Mouse (Mus musculus) gastrocnemius, postnatal 25 days (tissue): ENCODE data around the gene Cyp2c23. TPM values are rescaled to one million over a fixed set of nuclear protein-coding genes. Genes with fewer than 3 reads are reported as not detected.

Experiments
- DNase-seq: peaks from one replicate; pipeline ENCODE4 v3.0.0; 2022
- total RNA-seq, 2 experiments: library from RNA; stranded (reverse); gene quantifications; 1 replicate in 1 of 2; 2 replicates in 1 of 2; pipeline ENCODE4 v1.2.3; 2021

Cyp2c23 gene
- total RNA-seq, 2 experiments from 2014 or later, result not detected

- no peak for DNase-seq
Measured at GRCm38 (mm10) chr19:44024921-44025585, 4.0 kb downstream of the Cyp2c23 start.

- DNase-seq, result no peak
Measured at GRCm38 (mm10) chr19:44023066-44023465, 5.9 kb downstream of the Cyp2c23 start.

- peak; percentile 69 for DNase-seq
Measured at GRCm38 (mm10) chr19:44021502-44021901, 7.5 kb downstream of the Cyp2c23 start.

DNA sequence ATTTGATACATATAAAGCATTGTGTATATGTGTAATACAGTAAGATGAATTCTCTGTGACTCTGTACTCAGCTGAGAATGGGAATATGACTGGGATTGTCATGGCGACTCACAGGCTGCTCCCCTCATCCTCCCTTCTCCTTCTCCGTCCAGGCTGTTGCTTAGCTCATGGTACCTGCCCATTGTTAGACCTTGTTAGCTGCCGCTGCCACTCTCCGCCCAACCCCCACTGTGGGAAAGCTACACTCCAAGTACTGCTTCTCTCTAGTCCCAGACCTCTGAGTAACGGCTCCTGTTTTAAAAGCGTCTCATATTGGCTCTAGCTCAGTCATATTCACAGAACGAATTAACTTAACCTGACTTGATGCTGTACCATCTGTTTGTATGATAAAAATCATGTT is 9.3 kb downstream of the Cyp2c23 start:
- no peak for DNase-seq

GRCm38 (mm10) chr19:44013862-44014261 is 15.1 kb downstream of the Cyp2c23 start:
- no peak for DNase-seq

DNA sequence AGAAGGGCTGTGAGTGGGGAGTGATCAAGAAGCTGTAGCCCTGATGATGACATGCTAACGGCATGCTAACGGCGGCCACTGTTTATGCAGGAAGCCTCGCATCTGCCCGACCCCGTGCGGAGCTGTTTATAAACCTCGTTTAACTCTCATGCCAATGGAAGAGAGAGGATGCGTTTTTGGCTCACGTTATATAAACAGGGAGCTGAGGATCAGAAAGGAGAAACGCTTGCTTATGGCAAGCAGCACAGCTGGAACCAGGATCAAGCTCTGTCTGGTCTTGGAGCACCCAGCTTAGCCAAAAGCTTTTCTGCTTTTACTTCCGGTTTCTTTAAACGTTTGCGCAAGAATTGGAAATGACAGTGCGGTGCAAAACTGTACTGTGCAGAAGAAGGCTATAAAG is 20.2 kb downstream of the Cyp2c23 start:
- no peak for DNase-seq

DNA sequence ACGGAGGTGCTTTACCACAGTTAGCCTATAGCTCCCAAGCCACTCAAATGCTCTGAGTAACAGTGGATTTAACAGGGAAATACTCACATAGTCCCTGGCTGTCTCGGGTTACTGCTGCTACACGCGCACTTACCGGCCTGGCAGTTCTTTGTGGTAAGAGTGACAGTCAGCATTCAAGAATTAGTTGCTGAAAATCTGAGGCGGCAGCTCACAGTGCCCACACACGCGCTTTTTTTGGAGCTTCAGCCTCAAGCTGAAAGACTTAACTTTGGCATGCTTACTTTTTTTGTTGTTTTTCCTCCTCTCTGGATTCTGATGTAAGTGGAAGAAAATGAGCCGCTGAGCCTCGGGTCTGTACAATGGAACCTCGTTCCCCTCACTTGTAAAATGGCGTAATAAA is 21.8 kb downstream of the Cyp2c23 start:
- DNase-seq, result no peak

- DNase-seq, result no peak
Measured at GRCm38 (mm10) chr19:44005025-44005424, 24.0 kb downstream of the Cyp2c23 start.

- no peak for DNase-seq
Measured at GRCm38 (mm10) chr19:44004261-44004660, 24.7 kb downstream of the Cyp2c23 start.

GRCm38 (mm10) chr19:44000720-44001119 is 28.3 kb downstream of the Cyp2c23 start:
- DNase-seq, result no peak

GRCm38 (mm10) chr19:44000061-44000460 is 28.9 kb downstream of the Cyp2c23 start:
- DNase-seq, result no peak

GRCm38 (mm10) chr19:43998802-43999527 is 30.0 kb downstream of the Cyp2c23 start:
- no peak for DNase-seq

GRCm38 (mm10) chr19:43998101-43998500 is 30.9 kb downstream of the Cyp2c23 start:
- DNase-seq, result no peak

DNA sequence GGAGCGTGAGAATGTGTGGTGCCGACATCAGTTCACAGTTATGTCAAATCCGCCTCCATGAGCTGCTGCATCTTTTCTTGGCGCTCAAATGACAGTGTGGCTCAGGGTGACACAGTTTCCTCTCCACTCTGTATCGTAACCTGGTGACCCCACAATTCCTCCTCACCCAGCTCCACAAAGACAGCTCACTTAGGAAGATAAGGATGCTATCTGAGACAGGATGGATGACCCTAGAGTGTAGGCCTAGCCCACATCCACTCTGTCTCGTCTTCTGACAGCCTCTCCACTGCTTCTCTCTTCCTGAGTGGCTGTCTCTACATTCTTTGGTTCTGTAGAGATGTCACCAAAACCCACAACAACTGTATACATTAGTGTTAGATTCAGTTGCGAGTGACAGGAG is 33.6 kb downstream of the Cyp2c23 start:
- DNase-seq, result no peak

DNA sequence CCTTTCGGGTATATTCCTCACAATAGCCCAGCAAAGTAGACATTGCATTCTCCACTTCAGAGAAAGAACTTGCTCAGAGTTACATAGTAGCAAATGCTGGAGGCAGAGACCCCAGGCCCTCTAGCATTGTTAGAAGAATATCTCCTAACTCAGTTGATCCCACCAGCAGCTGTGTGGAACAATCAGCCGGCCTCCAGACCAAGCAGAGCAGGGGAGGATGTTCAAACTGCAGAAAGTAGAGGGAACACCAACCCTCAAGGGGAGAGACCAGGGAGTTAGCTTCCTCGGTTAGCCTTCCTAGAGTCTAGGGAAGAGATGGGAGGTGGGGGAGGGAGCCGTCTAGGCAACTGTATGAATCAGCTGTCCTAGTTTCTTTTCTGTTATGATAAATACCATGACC is 36.5 kb downstream of the Cyp2c23 start:
- DNase-seq, result no peak

DNA sequence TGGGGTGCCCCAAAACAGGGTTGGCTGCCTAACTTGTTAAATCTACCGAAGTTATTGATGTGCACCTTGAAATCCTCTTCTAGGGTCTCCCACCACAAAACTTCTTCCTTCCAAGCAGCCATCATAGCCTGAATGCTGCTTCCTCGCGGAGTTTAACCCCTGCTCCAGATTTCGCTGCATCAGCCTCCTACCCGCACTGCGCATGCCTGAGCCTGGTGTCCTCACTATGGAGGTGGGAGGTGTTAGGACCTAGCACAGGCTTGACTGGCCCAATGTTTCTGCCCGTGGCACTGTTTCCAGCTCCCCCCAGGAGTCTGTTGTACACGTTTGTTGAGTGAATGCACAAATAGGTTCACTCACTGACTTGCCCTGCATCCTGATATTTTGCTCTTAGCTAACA is 38.6 kb downstream of the Cyp2c23 start:
- no peak for DNase-seq

- no peak for DNase-seq
Measured at GRCm38 (mm10) chr19:43986069-43986794, 42.8 kb downstream of the Cyp2c23 start, which contains the start of gene Cpn1. Gene Cpn1, minus strand, starts transcription at chr19:43986556.

DNA sequence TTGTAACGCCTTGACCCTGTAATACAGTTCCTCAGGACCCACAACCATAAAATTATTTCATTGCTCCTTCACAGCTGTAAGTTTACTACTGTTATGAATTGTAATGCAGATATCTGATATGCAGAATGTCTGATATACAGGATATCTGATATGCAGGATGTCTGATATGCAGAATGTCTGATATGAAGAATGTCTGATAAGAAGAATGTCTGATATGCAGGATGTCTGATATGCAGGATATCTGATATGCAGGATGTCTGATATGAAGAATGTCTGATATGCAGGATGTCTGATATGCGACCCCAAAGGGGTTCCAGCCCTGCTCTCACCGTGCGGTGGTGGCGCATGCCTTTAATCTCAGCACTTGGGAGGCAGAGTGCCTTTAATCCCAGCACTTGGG is 47.0 kb downstream of the Cyp2c23 start:
- DNase-seq, result no peak

- DNase-seq, result no peak
Measured at GRCm38 (mm10) chr19:43980711-43981110, 48.3 kb downstream of the Cyp2c23 start.

GRCm38 (mm10) chr19:43977799-43978198 is 51.2 kb downstream of the Cyp2c23 start:
- DNase-seq, result no peak

DNA sequence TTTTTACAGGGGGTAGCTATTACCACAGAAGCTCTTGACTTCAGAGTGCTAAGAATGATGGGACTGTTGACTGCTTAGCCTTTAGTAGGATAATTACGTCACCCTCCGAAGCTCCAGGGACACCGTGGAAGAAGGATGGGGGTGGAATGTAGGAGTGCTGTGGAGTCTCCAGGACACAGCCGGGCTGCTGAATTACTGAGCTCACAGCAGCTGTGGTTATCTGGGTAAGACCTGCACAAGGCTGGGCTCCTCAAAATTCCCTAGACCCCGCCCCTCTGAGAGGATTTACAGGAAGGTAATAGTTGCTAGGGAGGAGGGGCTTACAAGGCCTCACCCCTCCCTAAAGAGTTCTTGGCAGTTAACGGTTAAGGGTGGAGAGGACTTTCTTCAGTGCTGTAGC is 52.3 kb downstream of the Cyp2c23 start:
- no peak for DNase-seq

GRCm38 (mm10) chr19:43974221-43974620 is 54.8 kb downstream of the Cyp2c23 start:
- DNase-seq, result no peak

GRCm38 (mm10) chr19:43973711-43974110 is 55.3 kb downstream of the Cyp2c23 start:
- no peak for DNase-seq
